Mouse (Mus musculus) heart, embryonic 15.5 days (tissue): Measurements from ENCODE around the gene Itpr2. TPM values are rescaled to one million over a fixed set of nuclear protein-coding genes. Genes with fewer than 3 reads are reported as not detected.

ENCODE experiments used
- ATAC-seq: fragments of 200-750 bp; cut with Nextera tagmentation; replicated peaks from 2 replicates; pipeline ENCODE4 v1.8.0; 2017; ENCODE audit warnings: low read depth, moderate TSS enrichment; ENCODE audit not compliant: insufficient number of reproducible peaks, insufficient read depth, low FRiP score
- H3K27ac ChIP-seq: fragments of 300-500 bp; sonication (generic); 2 replicates; pipeline ENCODE4 v1.5.1; 2015; ENCODE audit warnings: mild to moderate bottlenecking, inconsistent platforms
- H3K27me3 ChIP-seq: fragments of 300-500 bp; sonication (generic); 2 replicates; pipeline ENCODE4 v1.6.1; 2015; ENCODE audit warnings: inconsistent platforms
- H3K36me3 ChIP-seq: fragments of 300-500 bp; sonication (generic); 2 replicates; pipeline ENCODE4 v1.6.1; 2015; ENCODE audit warnings: mild to moderate bottlenecking, inconsistent platforms
- H3K4me1 ChIP-seq: fragments of 300-500 bp; sonication (generic); replicated peaks from 2 replicates; pipeline ENCODE4 v1.6.1; 2015; ENCODE audit warnings: inconsistent platforms
- H3K4me2 ChIP-seq: fragments of 300-500 bp; sonication (generic); 2 replicates; pipeline ENCODE4 v1.6.1; 2015; ENCODE audit warnings: inconsistent platforms, mild to moderate bottlenecking, moderate library complexity
- H3K4me3 ChIP-seq: fragments of 300-500 bp; sonication (generic); 2 replicates; pipeline ENCODE4 v1.5.1; 2015; ENCODE audit warnings: mild to moderate bottlenecking, inconsistent platforms
- H3K9ac ChIP-seq: fragments of 300-500 bp; sonication (generic); 2 replicates; pipeline ENCODE4 v1.6.1; 2015; ENCODE audit warnings: mild to moderate bottlenecking, inconsistent platforms
- H3K9me3 ChIP-seq: fragments of 300-500 bp; sonication (generic); replicated peaks from 2 replicates; pipeline ENCODE4 v1.6.1; 2016; ENCODE audit warnings: inconsistent platforms
- WGBS: fragments of 180-500 bp; shearing (Covaris S2); methylation state at CpG from one replicate; pipeline ENCODE4 v1.1.7; 2015; ENCODE audit warnings: mixed read lengths; 5-methylcytosine and 5-hydroxymethylcytosine counted together
- polyA plus RNA-seq: library from polyadenylated mRNA; unstranded; fragments of >200 nt; fragmentation: Nextera tagmentation; extraction: Ambion mirVana; gene quantifications from 2 replicates; pipeline ENCODE4 v1.2.1, GENCODE M21; 2015

The Itpr2 gene
- polyA plus RNA-seq, 1 experiment from 2014 or later = 39.2 TPM

- Histone ChIP-seq H3K9me3 (no peaks in the 10 kb centered on the region), H3K36me3 (no peaks in the 10 kb centered on the region), H3K4me3 (no peak overlapping the region), H3K27me3 (no peaks in the 10 kb centered on the region; the same call in 1 of the 2 replicates), H3K4me2 (no peak overlapping the region), H3K4me1 (no peaks in the 10 kb centered on the region; the same call in 1 of the 2 replicates), H3K9ac (no peak overlapping the region), H3K27ac (peak overlapping the region; percentile 70)
- 47% methylated on average over 5 of the region's 5 CpGs for WGBS
- ATAC-seq = peak; percentile 80
Measured at GRCm38 (mm10) chr6:146530769-146531168, 28.7 kb upstream of the Itpr2 start.

- no peaks in the 10 kb centered on the region; the same call in 1 of the 2 replicates for H3K27me3 ChIP-seq
- ATAC-seq = peak; percentile 14; the same call in 1 of the 2 replicates
- no peak overlapping the region for H3K9ac ChIP-seq
- H3K4me3 ChIP-seq = no peak overlapping the region
- H3K4me1 ChIP-seq = no peaks in the 10 kb centered on the region; the same call in 1 of the 2 replicates
- peak overlapping the region; percentile 70 for H3K27ac ChIP-seq
- H3K4me2 ChIP-seq = no peak overlapping the region
- 65% methylated on average over 7 of the region's 7 CpGs for WGBS
- H3K36me3 ChIP-seq = no peaks in the 10 kb centered on the region
- no peaks in the 10 kb centered on the region for H3K9me3 ChIP-seq
Measured at GRCm38 (mm10) chr6:146530363-146530762, 28.3 kb upstream of the Itpr2 start.

- no peaks in the 10 kb centered on the region for H3K36me3 ChIP-seq
- no peak overlapping the region for H3K4me2 ChIP-seq
- H3K4me3 ChIP-seq = no peak overlapping the region
- H3K9ac ChIP-seq = no peak overlapping the region
- no peaks in the 10 kb centered on the region; the same call in 1 of the 2 replicates for H3K4me1 ChIP-seq
- ATAC-seq = no peak
- H3K27me3 ChIP-seq = no peaks in the 10 kb centered on the region; the same call in 1 of the 2 replicates
- no peaks in the 10 kb centered on the region for H3K9me3 ChIP-seq
- 72% methylated on average over 2 of the region's 2 CpGs for WGBS
- H3K27ac ChIP-seq = no peak overlapping the region
Measured at GRCm38 (mm10) chr6:146527537-146527936, 25.5 kb upstream of the Itpr2 start.

- Histone ChIP-seq H3K36me3 (no peaks in the 10 kb centered on the region), H3K4me1 (no peaks in the 10 kb centered on the region; the same call in 1 of the 2 replicates), H3K27ac (no peak overlapping the region), H3K4me2 (no peak overlapping the region), H3K4me3 (no peak overlapping the region), H3K27me3 (no peaks in the 10 kb centered on the region; the same call in 1 of the 2 replicates), H3K9me3 (no peaks in the 10 kb centered on the region), H3K9ac (no peak overlapping the region)
- 74% methylated on average over 2 of the region's 2 CpGs for WGBS
- ATAC-seq = no peak
Measured at GRCm38 (mm10) chr6:146525500-146525899, 23.5 kb upstream of the Itpr2 start.

GRCm38 (mm10) chr6:146521456-146522245 lies 19.6 kb upstream of the Itpr2 start:
- no peak for ATAC-seq
- Histone ChIP-seq H3K4me1 (no peaks in the 10 kb centered on the region), H3K27me3 (no peaks in the 10 kb centered on the region), H3K9me3 (no peaks in the 10 kb centered on the region), H3K27ac (no peak overlapping the region), H3K36me3 (no peaks in the 10 kb centered on the region), H3K4me3 (no peak overlapping the region), H3K9ac (no peak overlapping the region), H3K4me2 (no peak overlapping the region)
- WGBS = 74% methylated on average over 5 of the region's 5 CpGs

GRCm38 (mm10) chr6:146519019-146519418 lies 17.0 kb upstream of the Itpr2 start:
- ATAC-seq = no peak
- 76% methylated on average over 2 of the region's 2 CpGs for WGBS

GRCm38 (mm10) chr6:146515936-146516335 lies 13.9 kb upstream of the Itpr2 start:
- H3K27ac ChIP-seq = no peak overlapping the region
- H3K9ac ChIP-seq = no peak overlapping the region
- H3K27me3 ChIP-seq = no peaks in the 10 kb centered on the region
- no peak for ATAC-seq
- H3K4me2 ChIP-seq = no peak overlapping the region
- H3K36me3 ChIP-seq = no peaks in the 10 kb centered on the region
- no peaks in the 10 kb centered on the region for H3K9me3 ChIP-seq
- H3K4me3 ChIP-seq = no peak overlapping the region
- H3K4me1 ChIP-seq = peaks cover 18% of the 10 kb centered on the region
- WGBS = 66% methylated on average over 6 of the region's 6 CpGs

More at GRCm38 (mm10) chr6:146519019-146519418, 17.0 kb upstream of the Itpr2 start:
- Histone ChIP-seq H3K4me3 (no peak overlapping the region), H3K4me1 (peaks cover 8% of the 10 kb centered on the region), H3K27me3 (no peaks in the 10 kb centered on the region), H3K27ac (no peak overlapping the region), H3K9me3 (no peaks in the 10 kb centered on the region), H3K4me2 (no peak overlapping the region), H3K9ac (no peak overlapping the region), H3K36me3 (no peaks in the 10 kb centered on the region)

GRCm38 (mm10) chr6:146514531-146514948 lies 12.5 kb upstream of the Itpr2 start:
- Histone ChIP-seq H3K9ac (no peak overlapping the region), H3K27me3 (no peaks in the 10 kb centered on the region), H3K36me3 (no peaks in the 10 kb centered on the region), H3K4me2 (no peak overlapping the region), H3K9me3 (no peaks in the 10 kb centered on the region), H3K4me3 (no peak overlapping the region), H3K4me1 (peaks cover 23% of the 10 kb centered on the region), H3K27ac (peak overlapping the region; percentile 39; the same call in 1 of the 2 replicates)
- 36% methylated on average over 7 of the region's 7 CpGs for WGBS
- ATAC-seq = no peak; the same call in 1 of the 2 replicates

- ATAC-seq = peak; percentile 72; the same call in 1 of the 2 replicates
- Histone ChIP-seq H3K4me2 (no peak overlapping the region), H3K4me3 (no peak overlapping the region), H3K4me1 (peaks cover 23% of the 10 kb centered on the region), H3K36me3 (no peaks in the 10 kb centered on the region), H3K9ac (no peak overlapping the region), H3K9me3 (no peaks in the 10 kb centered on the region), H3K27me3 (no peaks in the 10 kb centered on the region), H3K27ac (0 out of 2 replicates have a peak overlapping the region, but pooled peaks have one; percentile 39)
- 25% methylated on average over 5 of the region's 5 CpGs for WGBS
Measured at GRCm38 (mm10) chr6:146513899-146514298, 11.9 kb upstream of the Itpr2 start.

- Histone ChIP-seq H3K9ac (no peak overlapping the region), H3K36me3 (no peaks in the 10 kb centered on the region), H3K4me1 (peaks cover 23% of the 10 kb centered on the region), H3K4me2 (no peak overlapping the region), H3K9me3 (no peaks in the 10 kb centered on the region), H3K4me3 (no peak overlapping the region), H3K27ac (no peak overlapping the region), H3K27me3 (no peaks in the 10 kb centered on the region)
- 61% methylated on average over 8 of the region's 8 CpGs for WGBS
- ATAC-seq = no peak
Measured at GRCm38 (mm10) chr6:146513384-146513783, 11.4 kb upstream of the Itpr2 start.

- Histone ChIP-seq H3K4me1 (peaks cover 23% of the 10 kb centered on the region), H3K27me3 (no peaks in the 10 kb centered on the region), H3K4me3 (no peak overlapping the region), H3K4me2 (no peak overlapping the region), H3K27ac (no peak overlapping the region), H3K9ac (no peak overlapping the region), H3K9me3 (no peaks in the 10 kb centered on the region), H3K36me3 (no peaks in the 10 kb centered on the region)
- 90% methylated on average over 8 of the region's 8 CpGs for WGBS
- no peak for ATAC-seq
Measured at GRCm38 (mm10) chr6:146511511-146511910, 9.5 kb upstream of the Itpr2 start.
